ENCODE assay signal across 24 mouse cellular contexts in the genomic region with DNA sequence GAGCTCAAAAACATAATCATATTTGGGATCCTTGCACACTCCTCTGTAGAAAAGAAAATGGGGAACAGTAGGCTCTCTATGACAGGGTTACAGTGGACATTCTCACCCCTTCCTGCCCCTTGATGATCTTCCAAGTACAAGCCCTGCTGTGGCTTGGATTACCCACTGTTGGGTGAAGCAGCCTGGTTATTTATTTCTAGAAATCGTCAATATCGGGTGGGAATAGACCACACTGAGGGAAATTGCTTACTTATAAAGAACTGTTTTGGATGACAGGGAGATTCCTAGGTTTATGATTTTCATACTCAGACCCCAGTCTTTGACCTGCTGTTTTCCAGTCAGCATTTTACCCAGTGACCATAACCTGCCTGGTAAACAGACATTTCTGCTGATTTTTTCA. TPM values are rescaled to one million over a fixed set of nuclear protein-coding genes. Genes with fewer than 3 reads are reported as not detected.
DNase-seq lines count a peak whose midpoint lies in the region; ATAC-seq lines count a peak whose summit lies in the region.
"Had no signal": no experiment of that assay in that cellular context is flagged by ENCODE, and none has a peak within 500 bp of the region (broad histone marks: within the 10 kb centered on the region; RNA-seq: fewer than 3 reads in every experiment).

A gene (minus strand): TSS at position 164 of the 400 bp plus-strand sequence.

- no peak within 1 kb of the TSS for H3K27ac ChIP-seq in kidney, embryonic 15.5 days
- H3K27ac ChIP-seq in kidney, embryonic 16.5 days (ENCODE audit: low read length) = no peak within 1 kb of the TSS
- H3K27ac ChIP-seq: embryonic facial prominence, embryonic 12.5 days; forebrain, embryonic 15.5 days; heart, embryonic 13.5 days had no signal

- no peaks in the 10 kb centered on the region for H3K9me3 ChIP-seq in kidney, embryonic 15.5 days (replicated peaks)
- H3K9me3 ChIP-seq in kidney, embryonic 16.5 days (ENCODE audit: low read length) = no peaks in the 10 kb centered on the region
- H3K9me3 ChIP-seq: embryonic facial prominence, embryonic 12.5 days; forebrain, embryonic 15.5 days; heart, embryonic 13.5 days had no signal

- no peaks in the 10 kb centered on the region for H3K36me3 ChIP-seq in kidney, embryonic 15.5 days
- H3K36me3 ChIP-seq in kidney, embryonic 16.5 days (ENCODE audit: insufficient read depth, low read length) = no peaks in the 10 kb centered on the region
- H3K36me3 ChIP-seq: embryonic facial prominence, embryonic 12.5 days; forebrain, embryonic 15.5 days; heart, embryonic 13.5 days had no signal

- no peak within 1 kb of the TSS for H3K9ac ChIP-seq in kidney, embryonic 15.5 days
- H3K9ac ChIP-seq in kidney, embryonic 16.5 days (replicated peaks; ENCODE audit: low read length) = no peak within 1 kb of the TSS
- H3K9ac ChIP-seq: embryonic facial prominence, embryonic 12.5 days; forebrain, embryonic 15.5 days; heart, embryonic 13.5 days had no signal

- ATAC-seq in kidney, embryonic 15.5 days (replicated peaks; ENCODE audit: low FRiP score) = no peak
- ATAC-seq in kidney, embryonic 16.5 days (ENCODE audit: low FRiP score, low TSS enrichment) = peak; percentile 59; the same call in 1 of the 2 replicates
- ATAC-seq in megakaryocyte-erythroid progenitor cell, adult 5-6 weeks (replicated peaks; ENCODE audit: low FRiP score, low TSS enrichment, poor library complexity, severe bottlenecking) = no peak
- ATAC-seq: forebrain, embryonic 15.5 days had no signal

- H3K4me2 ChIP-seq in kidney, embryonic 15.5 days = no peak within 1 kb of the TSS
- H3K4me2 ChIP-seq in kidney, embryonic 16.5 days (replicated peaks; ENCODE audit: low read depth, low read length) = no peak within 1 kb of the TSS
- H3K4me2 ChIP-seq: embryonic facial prominence, embryonic 12.5 days; forebrain, embryonic 15.5 days; heart, embryonic 13.5 days had no signal

- DNase-seq in kidney, adult 8-10 months = peak; percentile 78 to 86
- peak; percentile 33 for DNase-seq in kidney, postnatal 10 days
- peak; percentile 7 to 17 for DNase-seq in kidney, postnatal 4 days
- no peak for DNase-seq in spleen, postnatal 14 days (ENCODE audit: low spot score in 2 of 2)
- DNase-seq: adrenal gland, adult 8-10 months; cerebellum, adult 11 months; cerebellum, adult 8-10 months; cerebellum, postnatal 14 days; gastrocnemius, postnatal 36 days; heart, adult 11 months; heart, postnatal 36 days had no signal

- no peak within 1 kb of the TSS for H3K4me3 ChIP-seq in kidney, embryonic 15.5 days (replicated peaks)
- no peak within 1 kb of the TSS for H3K4me3 ChIP-seq in kidney, embryonic 16.5 days (ENCODE audit: low read length)
- H3K4me3 ChIP-seq: embryonic facial prominence, embryonic 12.5 days; forebrain, embryonic 15.5 days; heart, embryonic 13.5 days had no signal

- H3K27me3 ChIP-seq in kidney, embryonic 15.5 days = no peaks in the 10 kb centered on the region
- no peaks in the 10 kb centered on the region for H3K27me3 ChIP-seq in kidney, embryonic 16.5 days (ENCODE audit: insufficient read depth, low read length)
- H3K27me3 ChIP-seq: embryonic facial prominence, embryonic 12.5 days; forebrain, embryonic 15.5 days; heart, embryonic 13.5 days had no signal

- 76% methylated on average over 2 of the region's 2 CpGs for WGBS in kidney, embryonic 15.5 days
- 88% methylated on average over 2 of the region's 2 CpGs for WGBS in kidney, embryonic 16.5 days

- H3K4me1 ChIP-seq in kidney, embryonic 15.5 days = no peaks in the 10 kb centered on the region
- H3K4me1 ChIP-seq in kidney, embryonic 16.5 days (ENCODE audit: insufficient read depth, low read length) = no peaks in the 10 kb centered on the region
- H3K4me1 ChIP-seq: embryonic facial prominence, embryonic 12.5 days; forebrain, embryonic 15.5 days; heart, embryonic 13.5 days had no signal

RNA-seq across cellular contexts. Expression of the gene that starts here (rescaled TPM):
- polyA plus RNA-seq in kidney, embryonic 15.5 days (2015; fragmentation: Nextera tagmentation; extraction: Ambion mirVana) = 7.8 and 9.2 TPM in 2 replicates
- polyA plus RNA-seq in kidney, embryonic 16.5 days (2015; fragmentation: Nextera tagmentation; extraction: Ambion mirVana) = 19.8 and 28.2 TPM in 2 replicates
- not detected in 2 replicates for total RNA-seq in megakaryocyte-erythroid progenitor cell, adult 5-6 weeks (2014; fragmentation: Nextera tagmentation)
- not detected in 2 replicates for total RNA-seq in megakaryocyte-erythroid progenitor cell, adult 5-6 weeks (2017)
- total RNA-seq: common myeloid progenitor, adult 5-6 weeks; ES-E14; gastrocnemius, adult 8-10 months; gastrocnemius, postnatal 36 days; heart, postnatal 36 days had no signal
- polyA plus RNA-seq: brain, embryonic 14.5 days; embryonic facial prominence, embryonic 12.5 days; forebrain, embryonic 11.5 days; forebrain, embryonic 15.5 days; heart, embryonic 13.5 days; heart, postnatal 0 days; hindbrain, embryonic 11.5 days had no signal

Comparison
In these comparisons a context has a peak if more than half of its experiments do, and no peak if none do; other contexts are left out.
1. DNase-seq: peak in kidney, adult 8-10 months (2 of 2), kidney, postnatal 10 days (single experiment) and kidney, postnatal 4 days (2 of 2); none in spleen, postnatal 14 days (0 of 2).